Mouse (Mus musculus) T-helper 2 cell (primary cell): ENCODE results near the gene Scgb1b15.

Experiments
- in situ Hi-C: fragments of 300-600 bp; cut with MboI, MseI; formaldehyde crosslinking; loops from one replicate; pipeline ENCODE4 v1.15.1; 2025; ENCODE audit warnings: high pct_unique_total_duplicates

Gene Scgb1b15

GRCm38 (mm10) chr7:32836254-32836653 lies at the start of gene Scgb1b15:
TSS of gene Scgb1b15 (plus strand) at chr7:32836554.
- in situ Hi-C loops, result loop anchor here (10.0 to 25.0 kb wide), 2 partner anchors 276 to 741 kb away; no protein-coding TSS in a partner anchor

GRCm38 (mm10) chr7:32829562-32829961 lies 6.8 kb upstream of the Scgb1b15 start, which contains the start of gene Scgb2b15:
TSS of gene Scgb2b15 (minus strand) at chr7:32829662.
- in situ Hi-C loops, result loop anchor here (25.0 kb wide), 1 partner anchor 283 kb away; no protein-coding TSS in a partner anchor
